Mouse (Mus musculus): ENCODE measurements around the gene Kcp. TPM values are rescaled to one million over a fixed set of nuclear protein-coding genes. Genes with fewer than 3 reads are reported as not detected.

Gene Kcp
- total and polyA plus RNA-seq, 3 experiments = 0.51 to 0.64 TPM; not detected in 1

GRCm38 (mm10) chr6:29434911-29435691 is 72.7 kb downstream of the Kcp start:
- H3K27ac ChIP-seq (ENCODE audit: insufficient read depth, low read depth) = no peak overlapping the region
- H3K27me3 ChIP-seq (replicated peaks) = peaks cover 10% of the 10 kb centered on the region
- no peaks in the 10 kb centered on the region for H3K36me3 ChIP-seq (replicated peaks in 1 of 2; ENCODE audit: control insufficient read depth in 1 of 2, insufficient read depth in 1 of 2, low read length in 1 of 2)
- H3K4me2 ChIP-seq (ENCODE audit: insufficient read depth, low read depth, poor library complexity, severe bottlenecking) = no peak overlapping the region
- no peak for DNase-seq (ENCODE audit: extremely low read depth)
- peaks cover 18 to 56% of the 10 kb centered on the region in 2 experiments for H3K4me1 ChIP-seq (ENCODE audit: control insufficient read depth in 1 of 2, insufficient read depth in 2 of 2)
- H3K9ac ChIP-seq (ENCODE audit: insufficient read depth, low read depth) = no peak overlapping the region
- H3K9me3 ChIP-seq (replicated peaks; ENCODE audit: low read length) = peaks cover 3% of the 10 kb centered on the region
- dilution Hi-C loops (cut with MboI; ENCODE audit: extremely low pct_ligation_motif_present, extremely low pct_unique_long_range_greater_than_20kb, low sequenced_read_pairs) (no loop called here), in situ Hi-C loops (cut with MboI; ENCODE audit: low pct_ligation_motif_present, low pct_unique_long_range_greater_than_20kb, low sequenced_read_pairs) (no loop called here)
- H3K4me3 ChIP-seq (replicated peaks in 1 of 3; ENCODE audit: low read depth in 2 of 3, low read length in 2 of 3, poor library complexity in 1 of 3) = no peak overlapping the region
- TF ChIP-seq MEF2A (IDR thresholded peaks at IDR 0.05; ENCODE audit: borderline replicate concordance, low read depth, low read length) = no peak
- TF ChIP-seq MXI1 (IDR thresholded peaks at IDR 0.05; ENCODE audit: low read depth, low read length) = no peak
- TF ChIP-seq PAX5 (IDR thresholded peaks at IDR 0.05; ENCODE audit: low read length) = no peak
- no peak for TF ChIP-seq CTCF (conservative IDR thresholded peaks at IDR 0.05 in 1 of 2, IDR thresholded peaks at IDR 0.05 in 1 of 2; ENCODE audit: low read depth in 2 of 2, low read length in 2 of 2)
- no peak for TF ChIP-seq JUN (IDR thresholded peaks at IDR 0.05; ENCODE audit: insufficient read depth, low read depth, low read length)
- TF ChIP-seq POLR2AphosphoS2 (IDR thresholded peaks at IDR 0.05; ENCODE audit: low read depth, low read length) = no peak
- TF ChIP-seq MAX (IDR thresholded peaks at IDR 0.05; ENCODE audit: low read length) = no peak
- no peak for TF ChIP-seq RAD21 (IDR thresholded peaks at IDR 0.05; ENCODE audit: low read depth, low read length)
- no peak for TF ChIP-seq MYC (IDR thresholded peaks at IDR 0.05; ENCODE audit: low read depth, low read length)
- TF ChIP-seq IRF4 (IDR thresholded peaks at IDR 0.05; ENCODE audit: low read depth, low read length) = no peak
- TF ChIP-seq UBTF (IDR thresholded peaks at IDR 0.05; ENCODE audit: low read depth, low read length) = no peak
- no peak for TF ChIP-seq MAZ (IDR thresholded peaks at IDR 0.05; ENCODE audit: low read depth, low read length)
- TF ChIP-seq TCF12 (IDR thresholded peaks at IDR 0.05; ENCODE audit: low read depth, low read length) = no peak
- TF ChIP-seq NELFE (IDR thresholded peaks at IDR 0.05; ENCODE audit: low read depth, low read length) = no peak
- no peak for TF ChIP-seq MAFK (IDR thresholded peaks at IDR 0.05; ENCODE audit: insufficient replicate concordance, low read length)
- TF ChIP-seq E2F4 (IDR thresholded peaks at IDR 0.05; ENCODE audit: insufficient replicate concordance, low read depth, low read length) = no peak
- no peak for TF ChIP-seq ZNF384 (IDR thresholded peaks at IDR 0.05; ENCODE audit: low read depth, low read length)
- TF ChIP-seq POLR2A (IDR thresholded peaks at IDR 0.05; ENCODE audit: low read depth, low read length) = no peak
- TF ChIP-seq EP300 (IDR thresholded peaks at IDR 0.05; ENCODE audit: low read length) = no peak
- no peak for TF ChIP-seq SIN3A (IDR thresholded peaks at IDR 0.05; ENCODE audit: low read length)
- no peaks in the 10 kb centered on the region for H3K79me2 ChIP-seq (replicated peaks; ENCODE audit: control insufficient read depth, extremely low read depth, insufficient read depth, poor library complexity, severe bottlenecking)

All from CH12.LX (cell line).